Mouse (Mus musculus) forelimb bud, embryonic 11.5 days (tissue): ENCODE results near the gene Hnrnpul1.
A peak's percentile ranks its signal among the peaks of the same experiment; 100 is the strongest.
"Not testable (repeated sequence)": the region's sequence is repeated elsewhere in the genome, so short reads cannot be mapped to it uniquely, and the experiment has no call there.

Experiments used
- DNase-seq: peaks from one replicate; pipeline ENCODE4 v3.0.0-alpha.2; 2012; ENCODE audit warnings: low read depth, low spot score

The Hnrnpul1 gene

DNA sequence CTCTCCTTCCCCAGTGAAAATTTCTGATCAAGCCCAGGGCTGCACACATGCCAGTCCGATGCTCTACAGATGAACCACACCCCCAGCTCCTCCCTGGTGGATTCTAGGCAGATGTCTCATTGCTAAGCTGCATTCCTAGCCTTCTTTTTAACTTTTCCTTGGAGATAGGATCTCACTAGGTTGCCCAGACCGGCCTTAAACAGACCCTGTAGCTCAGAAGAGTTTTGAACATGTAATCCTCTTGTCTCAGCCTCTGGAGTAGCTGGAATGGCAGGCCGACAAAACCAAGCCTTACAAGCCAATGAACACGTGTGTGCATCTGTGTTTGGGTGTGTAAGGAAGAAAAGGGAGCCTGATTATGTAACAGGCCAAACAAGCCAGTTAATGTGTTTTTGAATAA, 26.2 kb upstream of the Hnrnpul1 start:
- DNase-seq: no peak

DNA sequence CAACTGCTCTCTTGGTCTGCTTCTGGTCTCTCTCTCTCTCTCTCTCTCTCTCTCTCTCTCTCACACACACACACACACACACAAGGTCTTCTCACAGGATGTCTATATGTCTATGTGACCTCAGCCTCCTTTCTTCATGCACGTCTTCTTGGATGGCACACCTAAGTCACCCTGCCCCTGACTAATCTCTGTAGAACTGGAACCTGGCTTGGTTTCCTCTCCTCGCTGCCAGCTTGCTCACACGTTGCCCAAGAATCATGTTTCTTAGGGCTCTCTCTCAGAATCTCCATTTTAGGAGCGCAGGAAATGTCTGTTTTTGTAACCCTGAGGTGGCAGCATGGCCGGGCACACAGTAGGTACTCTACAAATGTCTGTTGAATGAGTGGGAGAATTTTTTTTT, 25.5 kb upstream of the Hnrnpul1 start:
- no peak for DNase-seq

DNA sequence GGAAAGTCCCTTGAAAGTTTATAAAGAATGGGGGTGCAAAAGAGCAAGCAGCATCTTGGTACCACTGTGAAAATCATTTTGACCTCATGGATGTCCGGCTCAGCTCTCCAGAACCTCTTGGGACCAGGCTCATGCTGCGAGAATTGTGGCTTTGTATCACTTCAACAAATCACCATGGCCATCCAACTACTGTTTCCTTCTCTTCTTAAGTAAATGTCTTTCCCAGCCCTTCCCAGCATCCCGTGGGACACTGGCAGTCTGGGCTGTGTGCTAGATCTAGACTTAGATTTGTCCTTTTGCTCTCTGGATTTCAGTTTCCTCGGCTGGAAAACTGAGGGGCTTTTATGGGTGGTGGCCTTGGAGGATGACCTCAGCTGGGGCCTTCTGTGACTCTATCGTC, 13.7 kb upstream of the Hnrnpul1 start:
- no peak for DNase-seq

DNA sequence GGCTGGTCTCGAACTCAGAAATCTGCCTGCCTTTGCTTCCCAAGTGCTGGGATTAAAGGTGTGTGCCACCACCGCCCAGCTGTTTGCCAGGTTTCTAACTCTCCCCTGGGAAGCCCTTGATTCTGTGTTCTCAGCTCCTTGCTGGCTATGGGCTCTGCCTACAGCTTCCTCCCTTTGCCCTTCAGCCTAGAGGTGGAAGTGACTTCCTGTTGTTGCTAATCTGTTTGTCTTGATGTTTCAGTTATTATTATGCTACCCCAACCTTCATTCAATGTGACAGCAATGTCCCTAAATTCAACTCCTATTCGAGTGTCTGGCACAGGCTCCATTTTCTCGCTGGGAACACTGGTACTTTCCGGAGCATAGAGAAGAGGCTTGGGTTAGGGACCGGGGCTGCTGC, 11.6 kb upstream of the Hnrnpul1 start:
- no peak for DNase-seq

DNA sequence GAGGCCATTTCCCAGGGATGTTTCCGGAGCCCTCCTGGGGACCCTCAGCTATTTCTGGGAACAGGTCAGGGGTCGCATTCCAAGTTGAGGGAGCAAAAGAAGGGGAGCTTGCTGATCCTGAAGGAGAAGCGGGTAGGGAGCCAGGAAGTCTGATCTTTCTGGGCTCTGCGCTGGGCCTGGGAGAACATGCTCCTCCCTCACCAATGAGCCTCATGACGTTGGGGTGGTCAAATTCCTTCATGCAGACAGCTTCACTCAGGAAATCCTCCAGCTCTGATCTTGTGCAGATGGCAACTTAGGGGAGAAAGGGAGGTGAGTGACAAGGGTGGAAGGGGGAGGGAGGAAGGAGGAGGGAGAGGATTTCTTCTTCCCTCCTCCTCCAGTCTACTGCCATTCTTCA, 9.7 kb upstream of the Hnrnpul1 start:
- DNase-seq: no peak

DNA sequence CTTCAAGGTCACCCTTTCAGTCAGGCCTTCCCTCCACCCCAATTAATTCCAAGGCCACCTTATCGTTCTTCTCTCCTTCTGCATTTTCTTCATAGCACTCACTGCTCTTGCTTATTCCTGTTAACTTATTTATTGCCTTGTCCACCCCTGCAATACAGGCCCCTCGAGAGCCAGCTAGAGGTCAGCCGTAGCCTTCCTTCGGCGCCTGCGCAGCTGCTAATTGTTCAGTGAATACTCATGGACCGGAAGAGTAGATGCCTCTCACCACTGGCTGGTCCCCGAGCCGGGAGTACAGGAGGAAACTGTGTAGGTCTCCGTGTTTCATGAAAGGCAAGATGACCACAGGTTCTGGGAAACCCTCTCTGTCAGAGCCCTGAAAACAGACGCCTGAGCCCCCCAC, 9.1 kb upstream of the Hnrnpul1 start:
- DNase-seq: no peak

DNA sequence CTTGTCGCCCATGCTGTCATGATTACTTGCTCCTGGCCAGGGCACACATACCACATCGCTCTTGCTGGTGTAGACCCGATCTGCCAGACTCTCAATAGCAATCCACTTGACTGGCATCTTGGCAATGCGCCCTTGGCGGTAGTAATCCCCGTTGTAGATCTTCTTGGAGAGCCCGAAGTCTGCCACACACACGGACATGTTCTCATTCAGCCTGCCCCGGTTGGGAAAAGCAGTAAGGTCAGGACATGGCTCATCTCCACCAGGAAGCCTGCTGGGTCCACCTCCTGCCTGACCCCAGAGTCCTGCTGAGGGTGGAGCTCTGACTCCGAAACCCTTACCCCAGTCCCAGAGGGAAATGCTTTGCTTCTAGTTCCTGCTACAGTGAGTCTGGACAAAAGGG, 6.8 kb upstream of the Hnrnpul1 start:
- no peak for DNase-seq

DNA sequence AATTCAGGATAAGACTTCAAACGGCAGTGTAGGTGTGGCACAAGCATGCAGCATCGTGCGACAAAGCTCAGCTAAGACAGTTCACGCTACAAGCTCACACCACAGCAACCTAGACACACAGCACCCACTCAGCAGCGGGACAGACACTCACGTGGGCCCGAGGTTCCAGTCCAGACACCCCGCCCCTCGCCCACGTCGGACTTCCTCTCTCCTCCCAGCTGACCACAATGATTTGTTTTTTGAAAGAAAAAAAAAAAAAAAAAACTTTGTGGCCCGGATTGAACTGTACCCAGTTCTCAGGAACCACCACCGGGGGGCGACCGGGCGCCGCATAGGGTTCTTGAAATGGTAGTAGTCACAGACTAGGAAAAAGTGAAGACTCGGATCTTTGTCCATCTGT, 1.5 kb upstream of the Hnrnpul1 start:
- DNase-seq: peak; percentile 87

DNA sequence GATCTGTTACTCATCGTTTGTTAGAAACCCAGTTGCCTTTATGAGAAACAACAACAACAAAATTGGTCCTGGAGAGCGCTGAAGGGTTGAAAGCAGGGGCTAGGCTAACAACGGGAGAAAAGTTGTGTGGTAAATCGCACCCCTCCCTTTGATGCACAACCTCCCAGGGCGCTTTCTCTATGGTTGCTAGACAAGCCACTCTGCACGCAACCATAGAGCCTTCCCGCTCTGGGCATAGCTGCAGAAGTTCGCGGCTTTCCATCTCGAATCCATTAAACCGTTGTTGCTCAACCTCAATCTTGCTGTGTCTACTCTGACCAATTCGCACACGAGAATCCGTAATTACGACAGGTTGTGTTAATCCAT, 894 bp upstream of the Hnrnpul1 start:
- DNase-seq: no peak

DNA sequence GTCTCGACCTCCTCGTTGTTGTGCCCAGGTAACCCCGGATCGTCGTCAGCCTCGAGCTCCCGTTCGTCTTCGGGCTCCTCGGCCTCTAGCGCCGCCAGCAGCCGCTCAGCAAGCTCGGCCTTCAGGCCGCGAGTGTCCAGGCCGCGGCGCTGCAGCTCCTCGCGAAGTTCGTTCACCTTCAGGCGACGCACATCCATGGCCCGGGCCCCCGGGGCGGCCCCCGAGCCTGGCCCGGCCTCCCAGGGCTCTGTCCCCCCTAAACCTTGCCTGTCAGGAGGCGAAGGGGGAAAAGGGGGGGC, 169 bp downstream of the Hnrnpul1 start:
- no peak for DNase-seq

DNA sequence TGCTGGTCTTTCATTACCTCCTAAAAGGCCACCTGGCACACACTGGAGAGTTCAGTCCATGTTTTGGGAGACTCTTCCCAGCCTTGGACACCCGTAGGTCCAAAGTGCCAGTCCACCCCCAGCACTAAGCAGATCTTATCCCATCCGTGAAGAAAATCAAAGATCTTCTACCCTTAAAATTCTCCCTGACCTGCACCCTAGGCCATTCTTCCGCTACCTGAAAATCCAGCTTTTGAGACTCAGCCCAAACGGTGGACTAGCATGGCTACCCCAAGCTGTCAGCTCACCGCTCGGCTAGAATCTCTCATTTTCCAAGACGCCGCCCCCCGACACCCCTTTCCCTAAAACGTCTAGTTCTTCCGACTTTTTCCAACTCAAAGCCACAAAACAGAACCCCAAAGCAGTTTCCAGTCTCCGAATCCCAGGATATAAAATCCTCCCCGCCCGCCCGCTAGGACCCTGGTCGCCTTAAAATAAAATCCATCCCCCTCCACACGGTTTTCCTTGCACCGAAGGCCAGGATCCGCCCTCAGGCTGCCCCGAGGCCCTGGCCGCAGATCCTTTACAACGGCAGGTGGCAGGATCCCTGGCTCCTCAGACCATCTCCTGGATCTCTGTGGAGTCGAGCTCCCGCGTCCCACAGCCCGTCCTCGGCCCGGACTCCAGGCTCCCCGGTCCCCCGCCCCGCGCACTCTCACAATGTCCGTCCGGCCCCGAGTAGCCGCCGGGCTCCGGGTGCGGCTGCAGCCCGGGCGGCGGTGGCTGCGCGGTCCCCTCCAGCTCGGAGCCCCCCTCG, 716 bp downstream of the Hnrnpul1 start:
- DNase-seq: peak; percentile 5

DNA sequence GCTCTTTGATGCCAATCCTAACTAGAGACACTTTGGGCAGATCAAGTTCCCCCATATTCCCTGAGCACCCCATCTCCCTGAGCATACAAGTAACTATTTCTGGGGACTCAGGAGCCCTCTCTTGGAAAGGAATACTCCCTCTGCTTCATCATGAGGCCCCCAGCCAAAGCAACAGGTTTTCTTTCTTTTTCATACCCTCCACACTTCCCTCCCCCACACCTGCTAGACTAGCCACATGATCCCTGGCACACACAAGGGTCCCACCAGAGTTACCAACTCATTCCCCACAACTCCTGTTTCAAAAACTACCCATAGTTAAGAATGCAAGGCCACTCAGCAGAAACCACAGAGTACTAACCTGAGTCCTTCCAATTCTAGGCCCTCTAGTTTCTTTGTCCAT, 1.5 kb downstream of the Hnrnpul1 start:
- no peak for DNase-seq

DNA sequence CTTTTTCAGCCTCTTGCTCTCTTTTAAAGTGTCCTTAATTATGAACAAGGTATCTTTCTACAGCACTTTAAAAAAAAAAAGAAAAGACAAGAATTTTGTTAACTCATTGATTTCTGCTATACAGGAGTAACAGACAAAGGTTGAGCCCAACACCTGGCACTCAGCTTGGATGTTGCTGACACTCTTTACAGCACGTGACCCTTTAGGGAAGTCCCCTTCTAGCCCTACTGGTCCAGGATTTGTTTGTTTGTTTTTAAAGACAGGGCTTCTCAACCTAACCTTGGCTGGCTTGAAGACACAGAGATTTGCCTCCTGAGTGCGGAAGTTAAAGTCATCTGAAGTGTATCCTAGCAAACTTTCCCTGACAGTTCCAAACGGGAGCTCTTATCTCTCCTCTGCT, 7.7 kb downstream of the Hnrnpul1 start:
- DNase-seq: no peak

DNA sequence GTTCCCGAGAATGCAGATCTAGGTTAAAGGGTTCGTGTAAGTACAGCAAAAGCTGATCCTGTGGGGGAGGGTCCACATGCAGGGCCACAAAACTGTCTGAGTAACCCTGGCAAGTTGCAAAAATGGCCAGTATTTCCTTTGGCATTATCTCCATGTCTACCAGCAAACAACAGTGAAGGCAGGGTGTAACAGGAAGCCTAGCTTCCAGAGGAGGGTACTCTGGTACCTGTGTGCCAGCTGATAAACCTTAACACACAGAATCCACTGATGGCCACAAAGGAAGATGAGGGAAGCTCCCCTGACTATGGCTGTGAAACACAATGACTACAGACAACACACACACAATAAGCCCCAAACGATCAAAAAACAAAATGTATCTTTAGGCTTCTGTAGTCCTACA, 16.3 kb downstream of the Hnrnpul1 start:
- no peak for DNase-seq

DNA sequence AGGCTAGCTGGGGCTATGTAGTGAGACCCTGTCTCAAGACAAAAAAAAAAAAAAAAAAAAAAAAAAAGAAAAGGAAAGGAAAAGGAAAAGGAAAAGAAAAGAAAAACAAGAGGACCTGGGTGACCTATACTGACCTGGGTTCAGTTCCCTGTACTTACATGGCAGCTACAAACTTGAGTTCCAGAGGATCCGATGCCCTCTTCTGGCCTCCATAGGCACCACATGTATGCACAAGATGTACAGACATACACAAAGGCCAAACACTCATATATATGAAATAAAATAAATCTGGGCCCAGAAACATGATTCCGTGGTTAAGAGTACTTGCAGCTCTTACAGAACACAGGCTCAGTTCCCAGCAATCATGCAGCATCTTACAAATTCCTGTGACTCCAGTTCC, 17.6 kb downstream of the Hnrnpul1 start:
- DNase-seq: no peak

DNA sequence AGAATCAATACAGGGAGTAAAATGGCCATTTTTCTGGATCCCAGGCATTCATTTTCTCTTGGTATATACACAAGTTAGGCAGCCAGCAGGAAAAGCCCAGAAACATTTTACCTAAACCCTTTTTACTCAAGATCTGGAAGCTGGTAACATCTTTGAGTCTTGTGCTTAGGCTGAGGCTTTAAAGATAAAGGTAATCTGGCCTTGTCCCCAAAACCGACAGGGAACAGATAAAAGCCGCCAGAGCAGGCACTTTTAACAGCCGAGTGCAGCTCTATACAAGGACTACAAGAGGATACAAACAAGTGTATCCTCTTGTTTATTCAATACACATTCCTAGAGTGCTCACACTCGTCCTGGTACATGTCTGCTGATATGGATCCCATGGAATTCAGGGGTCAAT, 19.6 kb downstream of the Hnrnpul1 start:
- no peak for DNase-seq

DNA sequence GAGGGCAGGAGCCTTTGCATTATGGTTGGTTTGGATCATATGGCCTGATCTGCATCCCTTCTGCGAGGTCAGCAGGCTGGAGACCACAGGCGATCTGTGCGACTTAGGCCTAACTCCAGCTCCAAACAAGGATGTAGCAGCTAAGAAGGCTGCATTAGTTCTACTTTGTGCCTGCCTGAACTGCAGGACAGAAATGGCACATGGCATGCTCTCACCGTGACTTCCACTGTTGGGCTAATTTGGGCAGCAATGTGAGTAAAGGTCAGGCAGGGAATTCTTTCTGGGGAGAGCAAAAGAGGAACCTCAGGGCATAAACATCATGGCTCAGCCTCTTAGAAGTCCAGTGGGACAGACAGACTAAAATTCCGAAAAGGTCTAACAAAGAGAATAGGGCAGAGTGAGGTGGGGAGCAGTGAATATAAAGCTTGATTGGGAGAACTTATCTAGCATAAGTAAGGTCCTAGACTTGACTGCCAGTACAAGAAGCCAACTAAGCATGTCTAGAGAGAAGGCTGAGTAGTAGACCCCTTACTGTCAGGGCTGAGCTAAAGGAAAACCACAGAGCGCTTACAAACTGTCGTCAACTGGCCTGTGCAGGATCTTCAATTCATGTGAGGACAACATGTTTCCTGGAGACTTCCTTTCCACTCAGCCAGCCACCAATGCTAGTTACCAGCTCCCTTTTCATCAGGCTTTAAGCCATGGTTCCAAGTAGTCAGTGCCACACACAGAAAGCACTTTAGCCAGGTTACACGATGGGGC, 23.1 kb downstream of the Hnrnpul1 start:
- no peak for DNase-seq

DNA sequence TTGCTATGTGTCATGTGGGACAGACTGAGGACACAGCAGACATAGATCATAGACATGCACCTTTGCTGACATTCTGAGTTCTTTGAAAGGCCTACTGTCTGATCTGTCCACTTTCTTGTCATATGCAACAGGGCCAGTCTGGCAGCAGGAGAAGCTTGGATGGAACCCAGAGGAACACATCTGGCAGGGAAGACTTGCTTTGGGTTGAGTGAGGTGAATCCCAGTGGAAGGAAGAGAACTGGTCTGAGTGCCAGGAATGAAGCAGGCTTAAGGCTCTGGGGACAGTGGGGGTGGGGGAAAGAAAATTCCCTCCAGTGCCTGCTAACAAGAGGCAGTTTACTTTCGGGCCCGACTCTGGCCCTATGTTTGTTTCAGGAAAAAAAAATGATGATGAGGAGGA, 24.7 kb downstream of the Hnrnpul1 start:
- DNase-seq: no peak

DNA sequence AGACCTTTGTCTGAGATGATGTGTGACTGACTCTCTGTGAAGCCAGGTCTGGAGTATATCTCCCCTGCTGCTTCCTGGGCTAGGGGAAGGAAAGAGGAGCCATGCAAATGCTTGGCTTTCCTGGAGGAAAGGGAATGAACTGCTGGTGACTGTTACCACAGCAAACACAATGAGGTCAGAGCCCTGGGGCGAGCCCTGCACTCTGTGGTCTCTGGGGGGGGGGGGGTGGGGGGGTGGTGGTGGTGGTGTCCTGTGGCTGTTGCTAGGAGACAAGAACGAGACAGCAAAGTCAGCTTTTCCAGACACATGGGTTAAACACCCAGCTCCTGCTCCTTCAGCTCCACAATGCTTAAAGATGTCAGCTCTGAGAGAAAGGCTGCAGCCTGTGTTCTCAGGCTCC, 25.2 kb downstream of the Hnrnpul1 start:
- no peak for DNase-seq

DNA sequence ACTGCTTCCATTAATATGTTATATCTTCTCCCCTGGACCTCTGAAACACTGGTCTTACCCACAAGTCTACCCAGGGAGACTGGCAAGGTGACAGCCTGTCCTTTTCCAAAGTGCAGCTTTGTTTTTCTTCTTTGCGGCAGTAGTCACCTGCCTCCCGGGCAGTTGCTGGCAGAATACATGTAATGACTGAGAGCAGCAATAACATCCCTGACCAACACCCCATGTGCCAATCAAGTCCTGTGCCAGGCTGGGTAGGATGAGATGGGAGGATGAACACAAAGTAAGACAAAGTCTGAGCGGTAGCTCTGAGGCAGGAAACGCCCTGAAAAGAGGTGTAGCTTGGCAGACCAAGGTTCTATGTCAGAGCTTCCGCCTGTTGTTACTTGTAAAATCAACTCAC, 26.8 kb downstream of the Hnrnpul1 start:
- DNase-seq: no peak

DNA sequence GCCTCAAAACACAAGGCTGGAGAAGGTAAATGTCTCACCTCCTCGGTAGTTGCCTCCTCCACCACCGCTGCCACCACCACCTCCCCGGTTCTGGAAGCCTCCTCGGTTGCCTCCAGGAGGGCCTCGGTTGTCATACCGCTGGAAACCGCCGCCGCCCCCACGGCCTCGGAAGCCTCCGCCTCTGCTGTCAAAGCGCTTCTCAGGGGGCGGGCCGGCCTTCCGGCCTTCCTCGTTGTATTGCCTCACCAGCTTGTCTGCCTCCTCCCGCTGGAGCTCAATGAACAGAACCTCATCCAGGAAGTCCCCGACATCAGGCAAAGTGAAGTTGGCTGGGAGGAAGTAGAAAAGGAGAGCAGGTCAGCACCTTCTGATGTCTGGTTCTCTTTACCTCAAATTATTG, 28.7 kb downstream of the Hnrnpul1 start:
- DNase-seq: no peak

DNA sequence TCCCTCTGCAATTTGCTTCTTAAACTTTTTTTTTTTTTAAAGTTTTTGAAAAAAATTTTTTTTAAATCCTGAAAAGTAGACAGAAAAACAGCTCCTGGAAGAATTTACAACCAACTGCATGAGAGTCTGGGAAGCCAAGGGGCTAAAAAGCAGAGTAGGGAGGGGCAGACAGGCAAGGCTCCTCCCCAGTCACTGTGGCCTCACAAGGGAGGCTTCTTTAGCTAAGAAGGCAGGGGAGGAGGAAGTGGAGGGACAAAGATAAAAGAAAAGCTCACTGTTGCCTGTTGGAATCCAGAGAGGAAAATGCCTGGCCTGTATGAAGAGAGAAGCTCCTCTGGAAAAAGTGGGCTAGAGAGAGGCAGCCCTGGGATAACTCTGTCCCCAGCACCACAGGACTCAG, 32.8 kb downstream of the Hnrnpul1 start:
- not testable (repeated sequence) for DNase-seq

DNA sequence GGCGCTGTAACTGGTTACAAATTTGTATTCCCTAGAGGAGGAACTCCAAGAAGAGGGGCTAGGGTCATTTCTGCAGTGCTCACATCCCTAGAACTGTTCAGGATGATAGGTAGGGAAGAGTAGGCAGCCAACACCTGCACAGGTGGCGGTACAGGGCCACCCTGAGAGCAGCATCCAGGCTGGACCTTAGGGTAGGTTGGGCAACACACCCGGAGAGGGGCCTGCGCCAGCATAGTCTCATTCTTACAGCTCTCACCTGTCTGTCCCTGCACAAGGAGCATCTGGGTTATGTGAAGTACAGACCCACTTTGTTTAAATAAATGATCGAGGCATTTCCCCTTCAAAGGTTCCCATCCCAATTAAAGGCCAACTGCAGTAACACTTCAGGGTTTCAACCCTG, 33.8 kb downstream of the Hnrnpul1 start:
- DNase-seq: no peak
